Mouse (Mus musculus) midbrain, embryonic 16.5 days (tissue): ENCODE results near the gene Hmgcs1. TPM values are rescaled to one million over a fixed set of nuclear protein-coding genes. Genes with fewer than 3 reads are reported as not detected.
A peak's percentile ranks its signal among the peaks of the same experiment; 100 is the strongest.

Experiments used
- ATAC-seq: fragments of 200-750 bp; cut with Nextera tagmentation; 2 replicates; pipeline ENCODE4 v1.8.0; 2017; ENCODE audit warnings: moderate TSS enrichment
- H3K27ac ChIP-seq: fragments of 300-500 bp; sonication (generic); 2 replicates; pipeline ENCODE4 v1.5.1; 2014; ENCODE audit warnings: mild to moderate bottlenecking, low read length, mixed read lengths
- H3K27me3 ChIP-seq: fragments of 300-500 bp; sonication (generic); 2 replicates; pipeline ENCODE4 v1.6.1; 2014; ENCODE audit warnings: low read depth, low read length, mixed read lengths; ENCODE audit not compliant: control insufficient read depth, insufficient read depth
- H3K36me3 ChIP-seq: fragments of 300-500 bp; sonication (generic); 2 replicates; pipeline ENCODE4 v1.6.1; 2014; ENCODE audit warnings: mild to moderate bottlenecking, low read length, moderate library complexity, mixed read lengths; ENCODE audit not compliant: control insufficient read depth, insufficient read depth
- H3K4me1 ChIP-seq: fragments of 300-500 bp; sonication (generic); 2 replicates; pipeline ENCODE4 v1.6.1; 2014; ENCODE audit warnings: mild to moderate bottlenecking, low read length, mixed read lengths; ENCODE audit not compliant: control insufficient read depth, insufficient read depth
- H3K4me2 ChIP-seq: fragments of 300-500 bp; sonication (generic); 2 replicates; pipeline ENCODE4 v1.6.1; 2014; ENCODE audit warnings: mild to moderate bottlenecking, low read length, mixed read lengths
- H3K4me3 ChIP-seq: fragments of 300-500 bp; sonication (generic); 2 replicates; pipeline ENCODE4 v1.5.1; 2014; ENCODE audit warnings: low read depth, mild to moderate bottlenecking, low read length, moderate library complexity, mixed read lengths
- H3K9ac ChIP-seq: fragments of 300-500 bp; sonication (generic); 2 replicates; pipeline ENCODE4 v1.6.1; 2014; ENCODE audit warnings: low read depth, low read length, mixed read lengths
- H3K9me3 ChIP-seq: fragments of 300-500 bp; sonication (generic); replicated peaks from 2 replicates; pipeline ENCODE4 v1.6.1; 2014; ENCODE audit warnings: mild to moderate bottlenecking, low read length, mixed read lengths; ENCODE audit not compliant: control insufficient read depth, poor library complexity, severe bottlenecking
- WGBS: fragments of 180-500 bp; shearing (Covaris S2); extraction: QIAGEN DNeasy Blood & Tissue Kit; methylation state at CpG from one replicate; pipeline ENCODE4 v1.1.7; 2014; 5-methylcytosine and 5-hydroxymethylcytosine counted together
- polyA plus RNA-seq: library from polyadenylated mRNA; unstranded; fragments of >200 nt; fragmentation: Nextera tagmentation; extraction: Ambion mirVana; gene quantifications from 2 replicates; pipeline ENCODE4 v1.2.1, GENCODE M21; 2015

The Hmgcs1 gene
- 635 and 644 TPM in 2 replicates for polyA plus RNA-seq

GRCm38 (mm10) chr13:119690039-119690728 lies at the start of gene Hmgcs1:
TSS of gene Hmgcs1 (plus strand) at chr13:119690379.
- 0 out of 2 replicates have a peak, but pooled peaks cover 2% of the 10 kb centered on the region for H3K36me3 ChIP-seq

GRCm38 (mm10) chr13:119640504-119640903 lies 49.7 kb upstream of the Hmgcs1 start:
- 36% methylated on average over 4 of the region's 4 CpGs for WGBS
- ATAC-seq, result peak; percentile 67; the same call in 1 of the 2 replicates
- Histone ChIP-seq H3K9me3 (no peaks in the 10 kb centered on the region), H3K4me3 (no peak overlapping the region), H3K9ac (no peak overlapping the region), H3K4me2 (no peak overlapping the region), H3K27me3 (no peaks in the 10 kb centered on the region), H3K36me3 (no peaks in the 10 kb centered on the region), H3K27ac (no peak overlapping the region), H3K4me1 (no peaks in the 10 kb centered on the region)

More at GRCm38 (mm10) chr13:119690039-119690728, at the start of gene Hmgcs1:
- Histone ChIP-seq H3K9ac (peak within 1 kb of the TSS; percentile 99), H3K4me2 (peak within 1 kb of the TSS; percentile 81), H3K27me3 (no peaks in the 10 kb centered on the region), H3K9me3 (no peaks in the 10 kb centered on the region), H3K27ac (peak within 1 kb of the TSS; percentile 100), H3K4me3 (peak within 1 kb of the TSS; percentile 94), H3K4me1 (peaks cover 42% of the 10 kb centered on the region)
- WGBS, result 0% methylated on average over 55 of the region's 59 CpGs
- ATAC-seq, result peak; percentile 99

DNA sequence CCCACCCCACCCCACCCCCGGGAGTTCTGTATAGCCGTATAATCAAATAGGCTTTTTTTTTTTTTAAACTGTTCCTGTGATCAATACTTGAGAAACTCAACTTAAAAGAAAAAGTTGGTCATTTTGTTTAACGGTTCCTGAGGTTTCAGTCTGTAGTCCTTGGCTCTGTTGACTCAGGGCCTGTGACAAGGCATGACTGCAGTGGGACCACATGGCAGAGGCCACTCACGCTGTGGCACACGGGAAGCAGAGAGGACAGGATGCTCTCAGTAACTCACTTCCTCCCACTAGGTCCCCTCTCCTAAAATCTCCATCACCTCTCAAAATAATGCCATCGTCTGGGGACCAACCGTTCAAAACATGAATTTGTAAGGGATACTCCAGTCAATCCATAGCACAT lies 49.0 kb upstream of the Hmgcs1 start:
- no peak overlapping the region for H3K4me3 ChIP-seq
- no peaks in the 10 kb centered on the region for H3K9me3 ChIP-seq
- H3K4me1 ChIP-seq, result no peaks in the 10 kb centered on the region
- H3K27ac ChIP-seq, result no peak overlapping the region
- WGBS, result 84% methylated on average over 7 of the region's 7 CpGs
- no peaks in the 10 kb centered on the region for H3K36me3 ChIP-seq
- no peak overlapping the region for H3K9ac ChIP-seq
- no peaks in the 10 kb centered on the region for H3K27me3 ChIP-seq
- ATAC-seq, result no peak
- no peak overlapping the region for H3K4me2 ChIP-seq

- 71% methylated on average over 5 of the region's 5 CpGs for WGBS
Measured at GRCm38 (mm10) chr13:119644769-119645168, 45.4 kb upstream of the Hmgcs1 start.

DNA sequence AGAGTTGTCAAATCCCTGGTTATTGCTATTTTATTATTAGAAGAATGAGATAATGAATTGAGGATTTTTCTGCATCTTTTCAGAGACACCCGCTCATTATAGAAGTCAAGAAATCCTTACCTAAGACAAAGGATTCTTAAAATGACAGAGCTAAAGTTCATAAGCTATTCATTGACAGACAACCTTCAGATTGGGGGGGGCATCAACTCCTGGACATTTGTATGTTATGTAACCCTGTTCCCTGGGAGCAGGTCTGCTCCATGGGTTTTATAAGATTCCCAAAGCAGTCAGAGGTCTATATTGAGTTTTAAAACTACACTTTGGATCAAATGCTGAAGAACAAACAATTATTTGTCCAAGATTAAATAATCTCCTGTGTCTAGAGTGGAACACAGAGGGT lies 43.7 kb upstream of the Hmgcs1 start:
- H3K36me3 ChIP-seq, result no peaks in the 10 kb centered on the region
- H3K9ac ChIP-seq, result no peak overlapping the region
- no peak overlapping the region for H3K4me3 ChIP-seq
- no peaks in the 10 kb centered on the region for H3K4me1 ChIP-seq
- no peaks in the 10 kb centered on the region for H3K27me3 ChIP-seq
- no peak overlapping the region for H3K27ac ChIP-seq
- H3K4me2 ChIP-seq, result no peak overlapping the region
- no peaks in the 10 kb centered on the region for H3K9me3 ChIP-seq
- 95% methylated on average over 1 of the region's 1 CpGs for WGBS
- no peak for ATAC-seq

More at GRCm38 (mm10) chr13:119644769-119645168, 45.4 kb upstream of the Hmgcs1 start:
- H3K4me3 ChIP-seq, result no peak overlapping the region
- no peak overlapping the region for H3K9ac ChIP-seq
- no peak for ATAC-seq
- H3K27me3 ChIP-seq, result no peaks in the 10 kb centered on the region
- H3K4me1 ChIP-seq, result no peaks in the 10 kb centered on the region
- H3K36me3 ChIP-seq, result no peaks in the 10 kb centered on the region
- H3K9me3 ChIP-seq, result no peaks in the 10 kb centered on the region
- no peak overlapping the region for H3K27ac ChIP-seq
- H3K4me2 ChIP-seq, result no peak overlapping the region

- Histone ChIP-seq H3K4me1 (no peaks in the 10 kb centered on the region), H3K4me3 (no peak overlapping the region), H3K9ac (no peak overlapping the region), H3K27me3 (no peaks in the 10 kb centered on the region), H3K9me3 (no peaks in the 10 kb centered on the region), H3K4me2 (0 out of 2 replicates have a peak overlapping the region, but pooled peaks have one; percentile 25), H3K27ac (peak overlapping the region; percentile 67), H3K36me3 (no peaks in the 10 kb centered on the region)
- ATAC-seq, result peak; percentile 71
- 42% methylated on average over 15 of the region's 15 CpGs for WGBS
Measured at GRCm38 (mm10) chr13:119648891-119649698, 41.1 kb upstream of the Hmgcs1 start.

DNA sequence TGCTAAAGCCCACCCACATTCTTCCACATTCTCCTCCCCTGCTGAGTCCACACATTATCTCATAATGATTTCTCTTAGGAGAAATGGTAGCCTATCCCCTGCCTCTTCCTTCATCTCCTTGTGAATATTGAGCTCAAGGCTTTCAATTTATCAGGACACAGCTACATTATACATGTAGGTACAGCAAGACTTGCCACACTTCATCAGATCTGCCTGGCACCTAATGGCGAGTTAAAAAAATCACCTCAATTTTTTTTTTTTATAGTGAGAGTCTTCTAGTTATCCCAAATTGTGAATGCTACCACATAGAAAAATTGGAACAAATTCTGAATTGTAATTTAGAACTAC lies 40.5 kb upstream of the Hmgcs1 start:
- no peak; the same call in 1 of the 2 replicates for ATAC-seq
- H3K4me1 ChIP-seq, result no peaks in the 10 kb centered on the region
- WGBS, result 69% methylated on average over 1 of the region's 1 CpGs
- H3K9ac ChIP-seq, result no peak overlapping the region
- H3K4me3 ChIP-seq, result no peak overlapping the region
- 0 out of 2 replicates have a peak overlapping the region, but pooled peaks have one; percentile 25 for H3K4me2 ChIP-seq
- H3K9me3 ChIP-seq, result no peaks in the 10 kb centered on the region
- H3K27ac ChIP-seq, result peak overlapping the region; percentile 67
- H3K27me3 ChIP-seq, result no peaks in the 10 kb centered on the region
- no peaks in the 10 kb centered on the region for H3K36me3 ChIP-seq

GRCm38 (mm10) chr13:119654734-119655133 lies 35.4 kb upstream of the Hmgcs1 start:
- WGBS, result 94% methylated on average over 2 of the region's 2 CpGs

DNA sequence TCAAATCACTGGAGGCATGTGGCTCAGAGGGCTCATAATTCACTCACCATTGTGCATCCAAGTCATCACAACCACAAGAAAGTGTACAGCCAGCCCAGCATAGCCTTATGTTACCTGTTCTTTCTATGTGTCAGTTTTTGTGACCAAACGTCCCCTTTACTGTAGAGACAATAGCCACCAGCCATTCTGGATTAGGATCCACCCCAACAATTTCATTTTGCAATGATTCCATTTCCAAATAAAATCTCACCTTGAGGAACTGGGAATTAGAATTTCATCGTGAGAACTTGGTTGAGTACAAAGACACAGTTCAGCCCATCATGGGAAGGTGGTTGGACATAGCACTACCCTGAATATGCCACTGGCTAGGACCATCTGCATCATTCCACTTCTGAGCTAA lies 33.9 kb upstream of the Hmgcs1 start:
- Histone ChIP-seq H3K9ac (no peak overlapping the region), H3K4me3 (no peak overlapping the region), H3K4me2 (no peak overlapping the region), H3K4me1 (no peaks in the 10 kb centered on the region), H3K27ac (no peak overlapping the region), H3K27me3 (no peaks in the 10 kb centered on the region), H3K9me3 (no peaks in the 10 kb centered on the region; the same call in 1 of the 2 replicates), H3K36me3 (no peaks in the 10 kb centered on the region)
- WGBS, result 88% methylated on average over 2 of the region's 2 CpGs
- no peak for ATAC-seq

More at GRCm38 (mm10) chr13:119654734-119655133, 35.4 kb upstream of the Hmgcs1 start:
- Histone ChIP-seq H3K4me2 (no peak overlapping the region), H3K4me3 (no peak overlapping the region), H3K9me3 (no peaks in the 10 kb centered on the region; the same call in 1 of the 2 replicates), H3K36me3 (no peaks in the 10 kb centered on the region), H3K27me3 (no peaks in the 10 kb centered on the region), H3K4me1 (no peaks in the 10 kb centered on the region), H3K9ac (no peak overlapping the region), H3K27ac (no peak overlapping the region)
- ATAC-seq, result no peak
